Mouse (Mus musculus): ENCODE data around the gene Il21r. TPM values are rescaled to one million over a fixed set of nuclear protein-coding genes. Genes with fewer than 3 reads are reported as not detected.
A peak's percentile ranks its signal among the peaks of the same experiment; 100 is the strongest.

Gene Il21r
- total RNA-seq, 2 experiments from 2014 or later, result 2.2 to 2.5 TPM

DNA sequence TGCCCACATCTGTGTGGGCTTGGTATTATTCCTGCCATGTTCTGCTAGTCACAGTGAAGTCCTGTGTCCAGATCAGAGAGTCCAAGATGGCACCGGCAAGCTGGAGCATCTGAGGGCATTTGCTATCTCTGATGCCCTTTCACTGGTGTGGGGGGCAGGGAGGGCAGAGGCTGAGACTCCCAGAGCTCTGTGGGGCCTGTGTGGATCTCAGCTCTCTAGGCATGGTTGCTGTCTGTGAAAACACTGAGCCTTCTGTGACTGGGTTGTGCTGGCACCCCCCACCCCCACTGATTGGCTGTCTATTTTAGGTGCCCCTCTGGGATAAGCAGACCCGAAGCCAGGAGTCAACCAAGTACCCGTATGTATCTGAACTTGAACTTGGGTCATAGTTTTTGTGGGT lies 28.4 kb upstream of the Il21r start:
- DNase-seq, result no peak

DNA sequence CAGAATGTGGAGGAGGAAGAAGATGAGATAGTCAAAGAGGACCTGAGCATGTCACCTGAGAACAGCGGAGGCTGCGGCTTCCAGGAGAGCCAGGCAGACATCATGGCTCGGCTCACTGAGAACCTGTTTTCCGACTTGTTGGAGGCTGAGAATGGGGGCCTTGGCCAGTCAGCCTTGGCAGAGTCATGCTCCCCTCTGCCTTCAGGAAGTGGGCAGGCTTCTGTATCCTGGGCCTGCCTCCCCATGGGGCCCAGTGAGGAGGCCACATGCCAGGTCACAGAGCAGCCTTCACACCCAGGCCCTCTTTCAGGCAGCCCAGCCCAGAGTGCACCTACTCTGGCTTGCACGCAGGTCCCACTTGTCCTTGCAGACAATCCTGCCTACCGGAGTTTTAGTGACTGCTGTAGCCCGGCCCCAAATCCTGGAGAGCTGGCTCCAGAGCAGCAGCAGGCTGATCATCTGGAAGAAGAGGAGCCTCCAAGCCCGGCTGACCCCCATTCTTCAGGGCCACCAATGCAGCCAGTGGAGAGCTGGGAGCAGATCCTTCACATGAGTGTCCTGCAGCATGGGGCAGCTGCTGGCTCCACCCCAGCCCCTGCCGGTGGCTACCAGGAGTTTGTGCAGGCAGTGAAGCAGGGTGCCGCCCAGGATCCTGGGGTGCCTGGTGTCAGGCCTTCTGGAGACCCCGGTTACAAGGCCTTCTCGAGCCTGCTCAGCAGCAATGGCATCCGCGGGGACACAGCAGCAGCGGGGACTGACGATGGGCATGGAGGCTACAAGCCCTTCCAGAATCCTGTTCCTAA lies 27.3 kb upstream of the Il21r start:
- peak; percentile 55 for DNase-seq

DNA sequence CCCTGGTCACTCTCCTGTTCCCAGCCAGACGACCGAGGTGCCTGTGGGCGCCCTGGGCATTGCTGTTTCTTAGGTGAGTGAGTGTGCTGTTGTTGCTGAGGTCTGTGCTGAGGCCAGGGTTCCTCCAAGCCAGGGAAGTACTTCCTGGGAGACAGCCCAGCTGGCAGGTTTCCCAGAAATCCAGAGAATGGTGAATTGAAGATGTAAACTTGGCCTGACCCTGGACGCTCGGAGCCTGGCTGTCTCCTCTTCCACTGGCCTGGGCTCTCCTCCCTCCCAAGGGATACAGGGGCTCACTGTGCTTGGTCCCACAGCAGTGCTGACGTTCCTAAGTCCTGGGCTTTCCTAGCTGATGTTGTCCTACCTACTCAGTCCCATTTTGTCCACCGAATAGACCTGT lies 26.2 kb upstream of the Il21r start:
- peak; percentile 90 for DNase-seq

GRCm38 (mm10) chr7:125577486-125578088 lies 25.6 kb upstream of the Il21r start:
- DNase-seq, result no peak

DNA sequence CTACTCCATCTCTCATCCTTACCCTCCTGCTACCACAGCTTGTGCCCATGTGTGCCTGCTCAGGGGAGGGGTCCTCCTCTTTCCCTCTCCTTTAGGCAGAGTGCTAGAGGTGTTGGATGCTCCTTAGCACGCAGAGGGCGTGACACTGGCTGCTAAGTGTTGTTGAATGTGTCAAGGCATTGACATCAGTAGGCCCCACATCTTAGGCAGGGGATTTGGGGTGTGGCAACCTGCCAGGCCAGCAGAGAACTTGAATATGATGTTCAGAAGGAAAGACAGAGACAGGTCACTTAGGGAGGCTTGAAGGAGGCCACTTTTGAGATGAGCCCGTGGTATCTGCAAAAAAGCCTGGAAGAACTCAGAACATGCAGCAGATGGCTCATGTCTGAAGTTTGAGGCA lies 25.1 kb upstream of the Il21r start:
- DNase-seq, result no peak

DNA sequence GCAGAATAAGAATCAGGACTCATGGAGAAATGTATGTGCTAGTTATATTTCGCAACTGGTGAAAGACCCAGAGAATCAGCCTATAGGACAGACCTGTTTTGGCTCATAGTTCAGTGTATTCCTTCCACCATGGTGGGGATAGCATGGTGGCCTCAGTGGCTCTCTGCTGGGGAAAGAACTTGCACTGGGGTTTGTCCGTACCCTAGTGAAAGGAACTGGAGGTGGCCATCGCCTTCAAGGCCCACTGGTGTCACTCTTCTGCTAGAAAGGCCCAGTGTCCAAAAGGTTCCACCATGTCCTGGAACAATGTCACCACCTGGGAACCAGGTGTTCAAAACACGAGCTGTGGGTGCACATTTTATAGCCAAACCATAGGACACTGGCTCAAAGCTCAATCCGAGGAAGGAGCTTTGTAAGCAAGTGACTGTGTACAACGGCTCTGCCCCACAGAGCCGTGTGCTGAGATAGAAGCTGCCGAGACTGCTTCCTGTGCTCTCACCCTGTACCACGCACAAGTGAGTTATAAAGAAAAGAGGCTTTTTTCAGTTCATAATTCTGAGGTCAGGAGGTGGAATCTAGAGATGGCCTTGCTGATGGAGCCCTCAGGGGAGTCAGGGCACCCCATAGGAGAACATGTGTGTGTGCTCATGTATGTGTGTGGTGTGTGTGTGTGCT lies 23.5 kb upstream of the Il21r start:
- no peak for DNase-seq

DNA sequence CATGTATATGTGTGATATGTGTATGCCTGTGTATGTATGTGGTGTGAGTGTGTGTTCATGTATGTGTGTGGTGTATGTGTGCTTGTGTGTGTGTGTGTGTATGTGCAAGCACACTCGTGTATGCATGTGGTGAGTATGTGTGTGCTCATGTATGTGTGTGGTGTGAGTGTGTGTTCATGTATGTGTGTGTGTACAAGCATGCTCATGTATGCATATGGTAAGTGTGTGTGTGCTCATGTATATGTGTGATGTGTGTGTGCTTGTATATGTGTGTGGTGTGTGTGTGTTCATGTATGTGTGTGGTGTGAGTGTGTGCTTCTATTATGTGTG lies 23.0 kb upstream of the Il21r start:
- no peak for DNase-seq

DNA sequence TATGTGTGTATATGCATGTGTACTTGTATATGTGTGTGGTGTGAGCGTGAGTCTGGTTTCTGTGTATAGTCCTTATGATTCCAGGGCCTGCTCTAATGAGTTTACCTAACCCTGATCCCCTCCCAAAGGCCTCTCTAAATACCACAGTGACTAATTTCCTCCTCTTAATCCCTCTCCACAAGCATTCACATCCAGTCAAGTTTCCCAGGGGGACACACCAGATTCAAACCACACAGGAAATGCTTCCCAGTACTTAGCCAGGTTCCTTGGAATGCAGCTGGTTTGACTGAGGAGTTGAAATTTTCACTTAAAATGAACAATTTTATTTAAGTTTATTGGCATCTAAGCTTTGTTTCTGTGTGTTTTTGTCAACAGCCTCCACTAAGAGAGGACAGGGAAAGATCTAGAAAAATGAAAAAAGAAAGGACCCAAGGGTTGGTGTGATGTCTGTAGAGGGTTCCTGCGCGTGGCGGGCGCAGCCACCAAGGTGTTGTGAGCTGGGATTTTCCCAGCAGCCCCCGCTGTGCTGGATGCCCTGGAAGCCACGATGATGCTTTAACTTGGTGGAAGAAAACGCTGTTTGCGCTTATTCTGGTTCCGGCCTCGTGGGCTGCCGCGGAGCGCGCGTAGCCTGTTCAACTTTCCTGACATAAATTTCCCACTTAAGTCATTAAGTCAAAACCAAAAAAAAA lies 22.5 kb upstream of the Il21r start:
- no peak for DNase-seq

DNA sequence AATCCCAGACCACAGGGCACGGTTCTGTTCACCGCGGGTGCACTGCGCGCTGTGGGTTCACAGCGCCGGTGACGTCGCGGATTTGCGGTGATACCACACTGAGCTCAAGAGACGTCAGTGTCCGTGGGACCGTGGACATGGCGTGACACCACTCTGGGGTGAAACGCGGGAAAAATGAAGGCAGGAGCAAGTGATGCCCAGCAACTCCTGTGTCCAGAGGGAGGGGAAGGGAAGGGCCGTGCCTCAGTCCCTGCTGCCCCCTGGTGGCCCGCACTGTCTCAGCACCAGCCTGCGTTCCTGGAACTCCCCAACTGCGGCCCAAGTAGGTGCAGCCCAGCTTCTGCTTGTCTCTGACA lies 21.9 kb upstream of the Il21r start:
- DNase-seq, result peak; percentile 96

- no peak for DNase-seq
Observed at GRCm38 (mm10) chr7:125583325-125584004, 19.8 kb upstream of the Il21r start.

GRCm38 (mm10) chr7:125584005-125584369 lies 19.2 kb upstream of the Il21r start:
- DNase-seq, result no peak

DNA sequence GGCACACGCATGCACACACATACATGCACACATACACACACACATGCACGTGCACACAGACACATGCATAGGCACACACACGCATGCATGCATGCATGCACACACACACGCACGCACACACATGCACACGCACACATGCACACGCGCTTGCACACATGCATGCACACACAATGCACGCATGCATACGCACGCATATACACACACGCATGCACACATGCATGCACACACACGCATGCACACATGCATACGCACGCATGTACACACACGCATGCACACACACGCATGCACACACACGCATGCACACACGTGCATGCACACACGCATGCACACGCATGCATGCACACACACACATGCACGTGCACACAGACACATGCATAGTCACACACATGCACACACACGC lies 16.9 kb upstream of the Il21r start:
- DNase-seq, result no peak

DNA sequence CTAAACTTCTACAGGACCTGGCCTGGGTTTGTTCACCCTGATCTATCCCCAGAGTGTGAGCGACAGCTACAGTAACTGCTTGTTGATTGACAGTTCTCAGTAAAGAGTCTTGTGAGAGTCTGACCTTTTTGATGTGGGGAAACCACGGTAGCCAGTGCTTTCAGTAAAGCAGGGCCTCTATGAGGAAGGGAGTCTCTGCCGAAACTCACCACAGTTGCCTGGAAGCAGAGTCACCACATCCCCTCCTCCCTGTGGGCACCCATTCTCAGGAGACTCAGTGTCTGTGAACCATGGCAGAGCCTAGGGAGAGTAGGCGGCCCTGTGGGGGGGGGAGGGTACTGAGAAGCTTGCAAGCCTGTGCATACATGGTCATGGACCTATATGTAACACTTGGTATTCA lies 14.5 kb upstream of the Il21r start:
- DNase-seq, result no peak

GRCm38 (mm10) chr7:125589896-125590295 lies 13.3 kb upstream of the Il21r start:
- DNase-seq, result no peak

DNA sequence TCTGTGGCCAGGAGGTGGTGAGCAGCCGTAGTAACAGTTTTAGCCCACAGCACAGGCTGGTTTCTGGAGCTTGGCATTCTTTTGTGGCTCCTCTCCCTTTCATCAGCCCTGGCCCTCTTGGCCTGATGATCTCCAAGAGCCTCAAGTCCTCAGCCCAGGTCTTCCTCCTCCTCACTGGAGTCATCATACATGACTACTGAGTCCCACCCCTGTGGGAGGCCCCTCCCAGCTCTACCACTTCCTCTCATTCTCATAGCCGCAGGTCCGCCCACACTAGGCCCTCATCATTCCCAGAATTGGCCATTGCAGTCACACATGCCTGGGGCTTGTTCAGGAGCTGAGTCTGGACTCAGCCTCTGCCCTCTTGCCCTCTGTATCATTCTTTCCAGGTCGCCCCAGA lies 9.4 kb upstream of the Il21r start:
- no peak for DNase-seq

DNA sequence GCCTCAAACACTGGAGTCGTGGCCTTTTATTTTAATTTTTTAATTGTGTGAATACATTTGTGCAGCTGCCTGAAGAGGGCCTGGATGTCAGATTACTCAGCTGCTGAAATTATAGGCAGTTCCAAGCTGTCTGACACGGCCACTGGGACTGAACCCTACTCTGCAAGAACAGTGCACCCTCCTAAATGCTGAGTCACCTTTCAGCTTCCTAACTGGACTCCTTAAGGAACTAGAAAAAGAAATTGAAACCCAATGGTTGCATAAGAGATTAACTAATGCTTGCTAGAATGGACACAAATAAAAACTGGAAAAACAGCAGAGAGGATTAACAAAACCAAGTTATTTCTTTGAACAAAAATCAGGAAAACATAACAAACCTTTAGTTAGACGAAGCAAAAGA lies 6.8 kb upstream of the Il21r start:
- DNase-seq, result no peak

DNA sequence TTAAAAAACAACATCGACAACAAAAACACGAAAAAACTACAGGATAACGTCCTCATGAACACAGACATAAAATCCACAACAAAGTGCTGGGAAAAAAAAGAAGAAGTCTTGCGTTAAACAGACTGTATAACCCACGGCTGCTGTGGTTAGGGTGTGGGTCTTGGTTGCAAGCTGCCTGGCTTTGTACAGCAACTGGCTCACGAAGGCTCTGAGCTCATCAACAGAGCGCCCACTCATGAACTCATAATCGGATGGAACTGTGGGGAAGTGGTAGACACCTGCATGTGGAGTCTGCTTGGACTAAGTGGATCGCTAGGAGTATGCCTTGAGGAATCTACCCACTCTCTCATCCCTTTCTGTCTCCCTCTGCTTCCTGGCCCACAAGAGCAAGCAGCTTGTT lies 6.1 kb upstream of the Il21r start:
- DNase-seq, result no peak

- no peak for DNase-seq
Observed at GRCm38 (mm10) chr7:125597516-125598347, 5.5 kb upstream of the Il21r start.

DNA sequence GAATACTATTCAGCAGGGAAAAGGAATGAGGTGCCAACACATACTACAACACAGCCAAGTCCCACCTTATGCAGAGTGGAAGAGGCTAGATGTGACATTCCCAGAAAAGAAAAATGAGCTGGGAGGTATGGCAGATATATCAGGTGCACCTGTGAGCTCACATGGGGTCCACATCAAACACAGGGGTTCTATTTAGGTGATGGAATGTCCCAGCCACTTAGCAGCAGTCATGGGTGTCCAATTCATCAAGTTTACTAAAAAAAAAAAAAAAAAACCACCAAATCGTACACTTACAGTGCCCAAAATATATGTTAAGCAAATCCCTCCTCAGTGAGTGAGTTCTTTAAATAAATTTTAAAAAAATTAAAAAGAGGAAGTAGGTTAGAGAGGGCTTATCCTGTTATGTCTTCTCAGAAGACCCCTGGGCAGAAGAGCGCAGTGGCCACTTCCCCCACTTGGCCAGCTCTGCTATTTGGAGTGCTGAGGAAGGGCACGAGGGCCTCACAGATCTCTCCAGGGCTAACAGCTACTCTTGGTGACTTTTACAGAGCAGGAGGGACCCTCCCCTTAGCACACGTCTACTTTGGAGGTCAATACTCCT lies 3.8 kb upstream of the Il21r start:
- no peak for DNase-seq

- DNase-seq, result no peak
Observed at GRCm38 (mm10) chr7:125600136-125600535, 3.1 kb upstream of the Il21r start.

- no peak for DNase-seq
Observed at GRCm38 (mm10) chr7:125600612-125601279, 2.5 kb upstream of the Il21r start.
